Mouse (Mus musculus): ENCODE measurements around the gene Impad1.

Impad1 gene

DNA sequence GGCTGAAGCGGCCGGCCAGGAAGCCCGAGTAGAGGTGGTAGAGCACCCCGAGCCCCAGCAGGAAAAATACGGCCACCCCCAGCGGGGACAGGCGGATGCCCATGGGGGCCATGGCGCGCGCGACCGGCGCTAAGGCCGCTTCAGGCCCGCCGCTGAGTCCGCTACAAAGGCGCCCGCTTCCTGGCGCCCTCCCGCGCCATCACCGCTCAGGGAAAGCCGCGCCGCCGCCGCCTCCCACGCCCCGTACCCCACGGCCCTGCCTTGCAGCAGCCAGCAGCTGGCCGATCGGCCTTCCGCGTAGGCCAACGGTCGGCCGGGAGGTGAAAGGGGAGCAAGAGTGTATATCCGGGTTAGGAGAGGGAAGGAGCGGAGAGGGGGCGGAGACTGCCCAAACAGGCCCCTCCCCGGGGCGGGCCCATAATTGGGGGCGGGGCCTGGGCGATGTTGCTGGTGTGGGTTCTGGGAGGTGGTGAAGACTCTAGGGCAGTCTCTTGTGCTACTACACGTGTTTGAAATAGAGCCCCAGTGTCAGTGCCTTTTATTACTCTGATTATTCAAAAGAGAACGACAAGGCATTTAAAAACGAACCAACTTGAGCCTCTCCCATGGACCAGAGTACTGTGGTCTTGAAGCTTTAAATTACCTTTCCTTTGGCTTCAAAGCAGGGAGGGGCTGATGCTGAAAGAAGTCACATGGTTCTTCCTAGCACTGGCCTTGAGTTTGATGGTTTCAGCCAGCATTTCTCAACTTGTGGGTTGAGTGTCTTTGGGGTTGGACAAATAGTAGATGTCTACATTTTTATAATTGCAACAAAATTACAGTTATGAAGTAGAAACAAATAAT is at the start of gene Impad1:
Gene Impad1 (minus strand): TSS at position 364 of the 843 bp plus-strand sequence.
- in situ Hi-C loops (cut with MboI; ENCODE audit: low pct_unique_long_range_greater_than_20kb in 1 of 2, low sequenced_read_pairs in 2 of 2, unreplicated experiment in 1 of 2) = no loop called here

- in situ Hi-C loops (cut with MboI; ENCODE audit: low pct_unique_long_range_greater_than_20kb in 1 of 2, low sequenced_read_pairs in 2 of 2, unreplicated experiment in 1 of 2) = no loop called here
Observed at GRCm38 (mm10) chr4:4840145-4840544, 47.0 kb upstream of the Impad1 start.

- in situ Hi-C loops (cut with MboI; ENCODE audit: low pct_unique_long_range_greater_than_20kb in 1 of 2, low sequenced_read_pairs in 2 of 2, unreplicated experiment in 1 of 2) = no loop called here
Observed at GRCm38 (mm10) chr4:4833789-4834295, 40.7 kb upstream of the Impad1 start.

- in situ Hi-C loops (cut with MboI; ENCODE audit: low pct_unique_long_range_greater_than_20kb in 1 of 2, low sequenced_read_pairs in 2 of 2, unreplicated experiment in 1 of 2) = no loop called here
Observed at GRCm38 (mm10) chr4:4828131-4828530, 35.0 kb upstream of the Impad1 start.

GRCm38 (mm10) chr4:4822119-4822518 is 29.0 kb upstream of the Impad1 start:
- in situ Hi-C loops (cut with MboI; ENCODE audit: low pct_unique_long_range_greater_than_20kb in 1 of 2, low sequenced_read_pairs in 2 of 2, unreplicated experiment in 1 of 2) = no loop called here

- in situ Hi-C loops (cut with MboI; ENCODE audit: low pct_unique_long_range_greater_than_20kb in 1 of 2, low sequenced_read_pairs in 2 of 2, unreplicated experiment in 1 of 2) = no loop called here
Observed at GRCm38 (mm10) chr4:4792141-4792991, 789 bp downstream of the Impad1 start.

DNA sequence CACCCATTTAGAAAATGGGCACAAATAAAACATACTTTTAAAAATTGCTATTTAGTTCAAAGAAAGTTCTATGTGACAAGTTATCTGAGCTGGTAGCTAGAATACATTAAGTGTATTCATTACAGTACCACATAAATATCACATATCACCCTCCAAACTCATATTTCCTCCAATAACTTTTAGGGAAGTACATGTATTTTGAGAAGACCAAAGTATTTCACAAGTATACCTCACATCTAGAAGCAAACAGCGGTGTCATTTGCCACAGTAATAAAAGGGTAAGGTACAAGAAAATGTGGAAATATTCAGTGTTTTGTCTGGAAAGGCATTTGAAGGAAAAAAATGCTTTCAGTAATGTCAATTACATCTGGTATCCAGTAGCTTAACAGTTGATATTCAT is 2.0 kb downstream of the Impad1 start:
- in situ Hi-C loops (cut with MboI; ENCODE audit: low pct_unique_long_range_greater_than_20kb in 1 of 2, low sequenced_read_pairs in 2 of 2, unreplicated experiment in 1 of 2) = no loop called here

DNA sequence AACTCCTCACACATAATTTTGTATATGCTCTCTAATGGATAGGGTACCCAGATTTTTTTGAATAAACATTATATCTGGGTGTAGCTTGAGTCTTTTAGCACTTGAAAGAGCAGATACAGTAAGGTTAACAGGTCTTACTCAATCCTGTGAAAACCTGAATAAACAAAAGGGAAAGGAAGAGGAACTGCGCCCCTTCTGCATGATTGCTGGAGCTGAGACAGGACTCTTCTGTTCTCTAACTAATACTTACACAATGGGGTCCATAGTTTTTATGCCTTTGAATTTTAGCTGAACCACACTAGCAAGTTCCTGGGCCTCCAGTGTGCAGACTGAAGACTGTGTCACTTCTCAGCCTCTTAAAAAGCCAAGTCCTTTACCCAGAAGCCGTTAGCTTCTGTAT is 8.0 kb downstream of the Impad1 start:
- in situ Hi-C loops (cut with MboI; ENCODE audit: low pct_unique_long_range_greater_than_20kb in 1 of 2, low sequenced_read_pairs in 2 of 2, unreplicated experiment in 1 of 2) = no loop called here

DNA sequence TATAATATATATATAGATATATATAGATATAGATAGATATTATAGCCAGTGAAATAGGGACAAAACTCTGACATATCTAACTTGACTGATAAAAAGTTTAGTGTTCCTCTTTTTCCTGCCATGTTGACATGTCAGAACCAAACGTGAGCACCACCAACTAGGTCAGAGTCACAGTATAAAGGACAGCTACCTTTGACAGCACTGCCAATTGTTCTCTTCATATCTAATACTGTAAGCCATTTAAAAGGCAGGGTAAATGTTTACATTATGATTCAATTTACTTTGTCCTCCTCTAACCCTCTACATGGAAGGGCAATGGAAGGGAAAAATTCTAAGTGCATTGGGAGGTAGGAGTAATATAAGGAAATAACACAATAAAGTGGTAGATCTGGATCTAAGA is 8.8 kb downstream of the Impad1 start:
- in situ Hi-C loops (cut with MboI; ENCODE audit: low pct_unique_long_range_greater_than_20kb in 1 of 2, low sequenced_read_pairs in 2 of 2, unreplicated experiment in 1 of 2) = no loop called here

GRCm38 (mm10) chr4:4783686-4783957 is 9.5 kb downstream of the Impad1 start:
- in situ Hi-C loops (cut with MboI; ENCODE audit: low pct_unique_long_range_greater_than_20kb in 1 of 2, low sequenced_read_pairs in 2 of 2, unreplicated experiment in 1 of 2) = no loop called here

- in situ Hi-C loops (cut with MboI; ENCODE audit: low pct_unique_long_range_greater_than_20kb in 1 of 2, low sequenced_read_pairs in 2 of 2, unreplicated experiment in 1 of 2) = no loop called here
Observed at GRCm38 (mm10) chr4:4782882-4783685, 10.1 kb downstream of the Impad1 start.

DNA sequence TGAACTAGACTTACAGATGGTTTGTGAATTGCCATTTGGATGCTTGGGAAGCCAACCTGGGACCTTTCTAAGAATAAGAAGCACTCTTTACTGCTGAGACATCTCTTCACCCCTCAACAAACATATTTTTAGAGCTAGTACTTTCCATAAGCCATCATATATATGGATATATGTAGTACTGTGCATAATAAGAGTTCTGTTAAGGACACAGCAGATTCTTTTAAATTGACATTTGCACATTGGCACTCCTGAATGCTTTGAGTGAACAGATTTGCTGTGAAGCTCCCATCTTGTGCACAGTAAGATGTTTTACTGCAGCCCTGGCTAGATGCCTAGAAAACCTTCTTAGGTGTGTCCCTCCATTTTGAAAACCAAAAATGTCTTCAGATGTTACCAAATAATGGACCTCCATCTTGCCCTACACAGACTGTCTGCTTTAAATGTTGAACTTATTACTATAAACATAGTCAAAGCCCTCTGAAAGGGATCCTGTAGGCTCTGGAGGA is 13.8 kb downstream of the Impad1 start:
- in situ Hi-C loops (cut with MboI; ENCODE audit: low pct_unique_long_range_greater_than_20kb in 1 of 2, low sequenced_read_pairs in 2 of 2, unreplicated experiment in 1 of 2) = no loop called here

DNA sequence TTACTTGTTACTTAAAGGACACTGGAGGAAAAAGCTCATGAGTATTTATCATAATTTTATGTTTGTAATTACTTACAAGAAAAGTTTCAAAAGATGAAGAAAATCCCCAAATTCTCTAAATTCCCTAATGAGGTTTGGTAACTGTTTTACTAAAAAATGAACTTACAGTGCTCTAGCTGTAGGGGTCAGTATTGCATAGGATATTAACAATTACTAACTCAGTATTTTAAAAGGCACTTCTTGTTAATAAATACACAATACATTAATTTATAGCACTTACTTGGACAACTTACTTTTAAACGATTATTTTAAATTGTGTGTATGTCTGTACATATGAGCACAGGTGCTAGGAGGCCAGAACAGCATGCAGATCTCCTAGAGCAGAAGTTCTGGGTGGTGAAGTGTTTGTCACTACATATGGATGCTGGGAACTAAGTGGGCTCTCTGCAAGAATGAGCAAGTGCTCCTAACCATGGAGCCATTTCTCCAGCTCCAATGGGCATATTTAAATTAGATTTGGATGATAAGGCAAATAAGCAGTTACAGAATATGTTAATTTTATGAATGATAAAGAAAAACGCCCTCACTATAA is 21.5 kb downstream of the Impad1 start:
- in situ Hi-C loops (cut with MboI; ENCODE audit: low pct_unique_long_range_greater_than_20kb in 1 of 2, low sequenced_read_pairs in 2 of 2, unreplicated experiment in 1 of 2) = no loop called here

GRCm38 (mm10) chr4:4765806-4766205 is 27.3 kb downstream of the Impad1 start:
- in situ Hi-C loops (cut with MboI; ENCODE audit: low pct_unique_long_range_greater_than_20kb in 1 of 2, low sequenced_read_pairs in 2 of 2, unreplicated experiment in 1 of 2) = no loop called here

GRCm38 (mm10) chr4:4758376-4758775 is 34.8 kb downstream of the Impad1 start:
- in situ Hi-C loops (cut with MboI; ENCODE audit: low pct_unique_long_range_greater_than_20kb in 1 of 2, low sequenced_read_pairs in 2 of 2, unreplicated experiment in 1 of 2) = no loop called here

GRCm38 (mm10) chr4:4729427-4729826 is 63.7 kb downstream of the Impad1 start:
- in situ Hi-C loops (cut with MboI; ENCODE audit: low pct_unique_long_range_greater_than_20kb in 1 of 2, low sequenced_read_pairs in 2 of 2, unreplicated experiment in 1 of 2) = no loop called here

GRCm38 (mm10) chr4:4726241-4726776 is 66.8 kb downstream of the Impad1 start:
- in situ Hi-C loops (cut with MboI; ENCODE audit: low pct_unique_long_range_greater_than_20kb in 1 of 2, low sequenced_read_pairs in 2 of 2, unreplicated experiment in 1 of 2) = no loop called here

GRCm38 (mm10) chr4:4723821-4724220 is 69.3 kb downstream of the Impad1 start:
- in situ Hi-C loops (cut with MboI; ENCODE audit: low pct_unique_long_range_greater_than_20kb in 1 of 2, low sequenced_read_pairs in 2 of 2, unreplicated experiment in 1 of 2) = loop anchor here (25.0 kb wide), 3 partner anchors 587 to 762 kb away; partner anchors contain the start of gene Gm11808 (in 1 of the 2)
